Mouse (Mus musculus) hindbrain, postnatal 0 days (tissue): ENCODE measurements around the gene Ehf. TPM values are rescaled to one million over a fixed set of nuclear protein-coding genes. Genes with fewer than 3 reads are reported as not detected.

ENCODE experiments used
- ATAC-seq: fragments of 200-750 bp; cut with Nextera tagmentation; 2 replicates; pipeline ENCODE4 v1.8.0; 2017; ENCODE audit warnings: mild to moderate bottlenecking, moderate TSS enrichment, moderate library complexity
- DNase-seq: peaks from one replicate; pipeline ENCODE4 v3.0.0-alpha.2; 2015; ENCODE audit warnings: low spot score
- H3K27ac ChIP-seq: fragments of 300-500 bp; sonication (generic); 2 replicates; pipeline ENCODE4 v1.5.1; 2014; ENCODE audit warnings: mild to moderate bottlenecking
- H3K27me3 ChIP-seq: fragments of 300-500 bp; sonication (generic); 2 replicates; pipeline ENCODE4 v1.6.1; 2014; ENCODE audit warnings: low read length, mixed read lengths; ENCODE audit not compliant: insufficient read depth
- H3K36me3 ChIP-seq: fragments of 300-500 bp; sonication (generic); 2 replicates; pipeline ENCODE4 v1.6.1; 2014; ENCODE audit warnings: low read length, mixed read lengths; ENCODE audit not compliant: insufficient read depth
- H3K4me1 ChIP-seq: fragments of 300-500 bp; sonication (generic); 2 replicates; pipeline ENCODE4 v1.6.1; 2014; ENCODE audit warnings: antibody characterized with exemption, low read length, mixed read lengths; ENCODE audit not compliant: insufficient read depth
- H3K4me2 ChIP-seq: fragments of 300-500 bp; sonication (generic); 2 replicates; pipeline ENCODE4 v1.6.1; 2014; ENCODE audit warnings: low read depth, mild to moderate bottlenecking, low read length, moderate library complexity, mixed read lengths
- H3K4me3 ChIP-seq: fragments of 300-500 bp; sonication (generic); 2 replicates; pipeline ENCODE4 v1.5.1; 2014; ENCODE audit warnings: low read length
- H3K9ac ChIP-seq: fragments of 300-500 bp; sonication (generic); replicated peaks from 2 replicates; pipeline ENCODE4 v1.6.1; 2014; ENCODE audit warnings: mild to moderate bottlenecking, low read length, moderate library complexity, mixed read lengths
- H3K9me3 ChIP-seq: fragments of 300-500 bp; sonication (generic); 2 replicates; pipeline ENCODE4 v1.6.1; 2016; ENCODE audit warnings: low read length, mixed read lengths
- CTCF ChIP-seq: IDR thresholded peaks from 2 replicates; pipeline ENCODE4 v1.5.1; 2016; ENCODE audit warnings: antibody characterized with exemption, control low read depth, low read depth
- WGBS: fragments of 180-500 bp; shearing (Covaris S2); extraction: QIAGEN DNeasy Blood & Tissue Kit; methylation state at CpG from one replicate; pipeline ENCODE4 v1.1.7; 2014; 5-methylcytosine and 5-hydroxymethylcytosine counted together
- polyA plus RNA-seq: library from polyadenylated mRNA; unstranded; fragments of >200 nt; fragmentation: Nextera tagmentation; extraction: Ambion mirVana; gene quantifications from 2 replicates; pipeline ENCODE4 v1.2.1, GENCODE M21; 2015
- total RNA-seq: library from RNA; depleted of rRNA; stranded (reverse); fragments of >200 nt; gene quantifications from 2 replicates; pipeline ENCODE4 v1.2.3, GENCODE M21; 2014

The Ehf gene
- total and polyA plus RNA-seq, 2 experiments from 2014 or later, result 0.20 TPM; not detected in 1

DNA sequence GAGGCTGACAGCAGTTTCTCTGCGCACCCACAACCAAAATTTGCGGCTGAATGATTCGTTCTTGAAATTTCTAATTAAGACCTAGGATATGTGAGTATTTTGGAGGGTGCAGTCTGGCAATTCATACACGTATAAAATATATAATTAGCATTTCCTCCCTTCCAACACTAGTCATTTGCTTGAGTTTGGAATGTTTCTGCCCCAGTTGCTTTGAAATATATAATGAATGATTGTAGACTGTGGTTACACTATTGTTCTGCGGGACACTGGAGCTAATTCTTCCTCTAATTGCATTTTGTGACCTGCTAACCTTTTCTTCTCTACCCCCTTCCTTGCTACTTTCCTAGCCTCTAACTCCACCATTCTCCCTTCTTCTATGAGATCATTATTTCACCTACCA lies 15.4 kb downstream of the Ehf start:
- Histone ChIP-seq H3K9ac (no peak overlapping the region), H3K4me2 (no peak overlapping the region), H3K27ac (no peak overlapping the region), H3K36me3 (no peaks in the 10 kb centered on the region), H3K9me3 (no peaks in the 10 kb centered on the region), H3K27me3 (no peaks in the 10 kb centered on the region), H3K4me1 (no peaks in the 10 kb centered on the region), H3K4me3 (no peak overlapping the region)
- no peak for ATAC-seq
- WGBS, result 69% methylated on average over 5 of the region's 5 CpGs
- DNase-seq, result no peak
- no peak for TF ChIP-seq CTCF

DNA sequence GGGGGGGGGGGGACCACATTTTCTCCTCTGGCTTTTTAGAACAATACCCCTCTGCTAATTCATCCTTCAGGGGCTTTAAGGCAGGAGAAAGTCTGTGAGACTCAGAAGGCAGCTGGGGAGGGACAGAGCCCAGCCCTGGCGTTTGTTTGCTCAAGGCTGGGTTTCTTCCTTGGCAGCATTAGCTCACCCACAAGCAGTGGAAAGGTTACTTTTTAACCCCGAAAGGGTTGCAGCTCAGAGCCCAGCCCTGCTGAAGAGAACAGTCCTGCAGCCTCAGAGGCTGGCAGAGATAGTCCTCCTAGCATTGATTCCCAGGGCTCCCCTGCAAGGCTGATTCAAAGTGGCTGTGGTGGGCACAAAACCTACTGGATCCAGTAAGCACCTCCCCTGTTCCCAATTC lies 17.5 kb downstream of the Ehf start:
- no peak overlapping the region for H3K4me2 ChIP-seq
- no peak for DNase-seq
- H3K4me1 ChIP-seq, result no peaks in the 10 kb centered on the region
- TF ChIP-seq CTCF, result no peak
- H3K27ac ChIP-seq, result no peak overlapping the region
- H3K9me3 ChIP-seq, result no peaks in the 10 kb centered on the region
- H3K4me3 ChIP-seq, result no peak overlapping the region
- H3K36me3 ChIP-seq, result no peaks in the 10 kb centered on the region
- 37% methylated on average over 2 of the region's 2 CpGs for WGBS
- H3K27me3 ChIP-seq, result no peaks in the 10 kb centered on the region
- ATAC-seq, result no peak
- H3K9ac ChIP-seq, result no peak overlapping the region

DNA sequence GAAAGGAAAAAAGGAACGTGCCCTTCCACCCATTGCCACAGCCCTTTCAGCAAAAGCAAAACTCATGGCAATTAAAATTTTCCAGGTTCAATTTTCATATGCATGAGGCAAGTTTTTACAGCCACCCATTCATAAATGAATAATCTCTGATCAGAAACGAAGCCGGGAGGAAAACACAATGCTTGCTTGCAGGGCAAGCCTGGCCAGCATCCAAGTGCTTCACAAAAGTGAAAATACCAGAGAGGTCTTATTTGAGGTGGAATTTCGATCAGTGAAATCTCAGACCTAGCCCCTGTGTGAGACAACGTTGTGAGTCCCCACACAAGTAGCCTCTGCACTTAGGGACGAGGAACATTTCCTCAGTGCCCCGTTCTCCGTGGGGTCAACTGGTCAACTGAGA lies 19.3 kb downstream of the Ehf start:
- DNase-seq, result no peak
- 58% methylated on average over 8 of the region's 8 CpGs for WGBS

DNA sequence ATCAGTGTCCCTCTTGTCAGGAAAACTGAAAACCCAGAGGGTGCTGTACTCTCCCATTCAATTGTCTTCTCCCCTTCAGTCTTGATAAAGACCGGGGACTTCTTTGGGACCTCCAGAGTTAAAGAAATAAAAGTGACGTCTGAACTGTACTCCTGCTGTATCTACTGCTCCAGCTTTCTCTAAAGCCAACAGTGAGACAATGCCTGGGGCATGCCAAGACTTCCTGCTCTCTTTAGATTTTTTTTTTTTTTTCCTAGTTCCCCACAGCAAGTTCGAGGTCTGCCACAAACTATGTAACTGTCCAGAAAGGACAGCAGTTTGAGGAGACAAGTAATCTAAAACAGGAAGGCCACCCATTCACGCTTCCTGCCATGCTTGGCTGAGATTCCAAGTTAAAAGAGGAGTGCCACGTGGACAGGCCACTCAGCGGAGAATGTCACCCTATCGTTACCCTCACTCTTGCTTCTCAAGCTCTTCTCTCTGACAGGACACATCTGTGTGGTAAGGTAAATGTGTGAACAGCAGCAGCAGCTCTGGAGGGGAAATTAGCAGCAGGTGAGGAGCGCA lies 20.8 kb downstream of the Ehf start:
- no peaks in the 10 kb centered on the region for H3K4me1 ChIP-seq
- no peak for DNase-seq
- H3K4me2 ChIP-seq, result no peak overlapping the region
- 71% methylated on average over 8 of the region's 8 CpGs for WGBS
- H3K4me3 ChIP-seq, result no peak overlapping the region
- TF ChIP-seq CTCF, result no peak
- no peak overlapping the region for H3K9ac ChIP-seq
- ATAC-seq, result no peak
- no peaks in the 10 kb centered on the region for H3K36me3 ChIP-seq
- H3K27me3 ChIP-seq, result no peaks in the 10 kb centered on the region
- H3K9me3 ChIP-seq, result no peaks in the 10 kb centered on the region
- no peak overlapping the region for H3K27ac ChIP-seq

More for the DNA sequence above, 19.3 kb downstream of the Ehf start:
- no peaks in the 10 kb centered on the region for H3K4me1 ChIP-seq
- ATAC-seq, result no peak
- H3K4me3 ChIP-seq, result no peak overlapping the region
- H3K4me2 ChIP-seq, result no peak overlapping the region
- no peaks in the 10 kb centered on the region for H3K9me3 ChIP-seq
- H3K36me3 ChIP-seq, result no peaks in the 10 kb centered on the region
- no peak overlapping the region for H3K27ac ChIP-seq
- no peaks in the 10 kb centered on the region for H3K27me3 ChIP-seq
- no peak for TF ChIP-seq CTCF
- H3K9ac ChIP-seq, result no peak overlapping the region

DNA sequence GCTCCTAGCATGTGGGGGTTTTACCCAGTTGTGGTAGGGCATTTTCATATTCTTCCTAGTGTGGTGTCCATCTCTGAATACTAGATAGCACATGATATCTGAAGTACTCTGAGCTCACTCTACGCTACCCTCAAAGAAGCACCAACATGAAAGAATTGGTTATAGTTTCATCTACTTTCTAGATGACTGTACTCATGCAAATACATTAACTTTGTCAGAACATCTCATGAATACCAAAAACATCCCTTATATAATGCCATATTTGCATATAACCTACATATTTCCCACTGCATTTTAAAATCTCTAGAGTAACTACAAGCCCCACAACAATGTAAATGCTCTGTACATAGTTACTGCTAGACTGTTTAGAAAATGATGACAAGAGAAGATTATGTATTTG lies 23.2 kb downstream of the Ehf start:
- H3K4me3 ChIP-seq, result no peak overlapping the region
- no peaks in the 10 kb centered on the region for H3K27me3 ChIP-seq
- H3K4me2 ChIP-seq, result no peak overlapping the region
- DNase-seq (no peak), ATAC-seq (no peak)
- H3K9me3 ChIP-seq, result no peaks in the 10 kb centered on the region
- TF ChIP-seq CTCF, result no peak
- H3K4me1 ChIP-seq, result no peaks in the 10 kb centered on the region
- no peaks in the 10 kb centered on the region for H3K36me3 ChIP-seq
- H3K27ac ChIP-seq, result no peak overlapping the region
- H3K9ac ChIP-seq, result no peak overlapping the region
- WGBS, result 100% methylated on average over 1 of the region's 1 CpGs

DNA sequence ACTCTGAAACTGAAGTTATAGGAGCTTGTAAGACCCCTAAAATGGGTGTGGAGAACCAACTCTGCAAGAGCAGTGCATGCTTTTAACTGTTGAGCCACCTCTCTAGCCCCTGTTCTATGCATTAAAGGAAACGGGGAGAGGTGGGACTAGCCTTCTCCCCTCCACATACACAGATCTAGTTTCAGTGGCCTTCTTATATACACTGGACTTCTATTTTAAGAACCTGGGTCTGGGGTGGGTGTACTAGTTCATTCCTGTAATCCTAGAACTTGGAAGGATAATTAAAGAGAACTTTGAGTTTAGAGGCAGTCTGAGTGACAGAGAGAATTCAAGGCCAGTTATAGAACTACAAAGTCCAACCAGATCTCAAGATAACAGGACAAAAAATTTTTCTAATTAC lies 24.6 kb downstream of the Ehf start:
- no peak overlapping the region for H3K9ac ChIP-seq
- TF ChIP-seq CTCF, result no peak
- no peak overlapping the region for H3K4me3 ChIP-seq
- WGBS, result 84% methylated on average over 1 of the region's 1 CpGs
- H3K9me3 ChIP-seq, result no peaks in the 10 kb centered on the region
- H3K27ac ChIP-seq, result no peak overlapping the region
- H3K27me3 ChIP-seq, result no peaks in the 10 kb centered on the region
- no peaks in the 10 kb centered on the region for H3K4me1 ChIP-seq
- H3K4me2 ChIP-seq, result no peak overlapping the region
- ATAC-seq (no peak), DNase-seq (no peak)
- no peaks in the 10 kb centered on the region for H3K36me3 ChIP-seq

DNA sequence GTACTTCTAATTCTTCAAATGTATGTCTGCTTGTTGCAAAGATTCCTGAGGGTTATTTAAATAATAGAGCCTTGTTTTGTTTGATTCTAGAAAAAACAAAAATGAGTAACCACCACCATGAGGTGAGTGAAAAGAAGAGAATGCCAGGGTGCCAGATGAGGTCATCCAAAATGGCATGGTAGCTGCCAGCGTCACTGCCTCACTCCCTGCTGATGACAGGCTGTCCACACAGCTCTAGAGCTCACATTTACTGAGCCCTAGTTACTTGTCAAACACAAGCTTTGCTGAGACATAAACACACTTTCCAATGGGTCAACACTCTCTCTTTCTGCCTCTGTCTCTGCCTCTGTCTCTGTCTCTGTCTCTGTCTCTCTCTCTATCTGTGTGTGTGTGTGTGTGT lies 25.3 kb downstream of the Ehf start:
- DNase-seq (no peak), ATAC-seq (no peak)
- no peaks in the 10 kb centered on the region for H3K36me3 ChIP-seq
- 42% methylated on average over 1 of the region's 1 CpGs for WGBS
- H3K4me2 ChIP-seq, result no peak overlapping the region
- H3K4me1 ChIP-seq, result no peaks in the 10 kb centered on the region
- no peaks in the 10 kb centered on the region for H3K9me3 ChIP-seq
- H3K27me3 ChIP-seq, result no peaks in the 10 kb centered on the region
- H3K9ac ChIP-seq, result no peak overlapping the region
- H3K4me3 ChIP-seq, result no peak overlapping the region
- no peak for TF ChIP-seq CTCF
- H3K27ac ChIP-seq, result no peak overlapping the region
